Mouse (Mus musculus) limb, embryonic 12.5 days (tissue): ENCODE data around the gene Acss3. TPM values are rescaled to one million over a fixed set of nuclear protein-coding genes. Genes with fewer than 3 reads are reported as not detected.

Experiments used
- ATAC-seq: fragments of 200-750 bp; cut with Nextera tagmentation; 2 replicates; pipeline ENCODE4 v1.8.0; 2017; ENCODE audit warnings: low read depth, moderate TSS enrichment; ENCODE audit not compliant: insufficient number of reproducible peaks, insufficient read depth, low FRiP score, low TSS enrichment
- H3K27ac ChIP-seq: fragments of 300-500 bp; sonication (generic); 2 replicates; pipeline ENCODE4 v1.5.1; 2016; ENCODE audit warnings: mild to moderate bottlenecking, moderate library complexity
- H3K27me3 ChIP-seq: fragments of 300-500 bp; sonication (generic); 2 replicates; pipeline ENCODE4 v1.6.1; 2016; ENCODE audit warnings: mild to moderate bottlenecking, moderate library complexity
- H3K36me3 ChIP-seq: fragments of 300-500 bp; sonication (generic); 2 replicates; pipeline ENCODE4 v1.6.1; 2016; ENCODE audit warnings: mild to moderate bottlenecking, moderate library complexity
- H3K4me1 ChIP-seq: fragments of 300-500 bp; sonication (generic); replicated peaks from 2 replicates; pipeline ENCODE4 v1.6.1; 2016
- H3K4me2 ChIP-seq: fragments of 300-500 bp; sonication (generic); 2 replicates; pipeline ENCODE4 v1.6.1; 2016; ENCODE audit warnings: mild to moderate bottlenecking, moderate library complexity
- H3K4me3 ChIP-seq: fragments of 300-500 bp; sonication (generic); replicated peaks from 2 replicates; pipeline ENCODE4 v1.5.1; 2016; ENCODE audit warnings: mild to moderate bottlenecking
- H3K9ac ChIP-seq: fragments of 300-500 bp; sonication (generic); replicated peaks from 2 replicates; pipeline ENCODE4 v1.6.1; 2016; ENCODE audit warnings: mild to moderate bottlenecking, moderate library complexity
- H3K9me3 ChIP-seq: fragments of 300-500 bp; sonication (generic); 2 replicates; pipeline ENCODE4 v1.6.1; 2016; ENCODE audit warnings: mild to moderate bottlenecking, moderate library complexity
- WGBS: fragments of 180-500 bp; shearing (Covaris S2); methylation state at CpG from one replicate; pipeline ENCODE4 v1.1.7; 2016; 5-methylcytosine and 5-hydroxymethylcytosine counted together
- polyA plus RNA-seq: library from polyadenylated mRNA; unstranded; fragments of >200 nt; fragmentation: Nextera tagmentation; extraction: Ambion mirVana; gene quantifications from 2 replicates; pipeline ENCODE4 v1.2.1, GENCODE M21; 2016

Acss3 gene
- 3.3 and 3.8 TPM in 2 replicates for polyA plus RNA-seq

DNA sequence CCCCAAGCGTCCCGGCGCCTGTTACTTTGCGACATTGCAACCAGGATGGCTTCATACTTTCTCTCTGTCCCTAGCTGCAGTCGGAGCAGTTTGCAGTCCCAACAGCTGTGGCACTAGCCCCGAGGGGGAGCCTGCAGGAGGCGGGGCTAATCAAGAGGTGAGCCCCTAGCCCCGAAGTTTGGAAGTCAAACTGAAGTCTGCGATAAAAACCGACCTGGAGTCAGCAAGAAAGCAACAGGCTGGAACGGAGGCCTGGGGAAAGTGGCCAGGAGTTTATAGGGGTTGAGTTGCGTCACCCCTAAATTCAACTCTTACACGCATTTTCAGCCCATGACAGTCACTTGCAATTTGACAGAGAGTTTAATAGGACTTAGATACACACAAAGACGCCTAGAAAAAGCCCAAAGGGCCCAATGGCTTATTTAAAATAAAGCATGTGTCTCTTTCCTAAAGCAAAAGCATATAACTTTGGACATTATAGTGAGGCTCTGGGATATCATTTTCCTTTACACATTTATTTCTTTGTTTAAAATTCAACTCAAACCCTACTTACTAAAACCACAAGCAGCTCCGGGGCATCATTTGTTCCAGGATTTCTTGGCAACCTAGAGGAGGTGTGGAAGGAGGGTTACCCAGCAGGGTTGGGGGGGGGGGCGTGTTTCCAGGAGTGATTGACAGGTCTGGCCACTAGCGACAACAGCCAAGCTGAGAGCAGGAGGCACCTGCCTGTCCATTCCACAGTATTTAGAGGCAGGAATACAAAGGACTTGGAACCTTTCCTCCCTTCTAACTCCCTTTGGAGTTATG is at the start of gene Acss3:
Gene Acss3 (minus strand): TSS at position 140 of the 807 bp plus-strand sequence.
- peak within 1 kb of the TSS; percentile 66 for H3K9ac ChIP-seq
- peak within 1 kb of the TSS; percentile 56 for H3K4me3 ChIP-seq
- H3K9me3 ChIP-seq, result no peaks in the 10 kb centered on the region
- no peaks in the 10 kb centered on the region for H3K36me3 ChIP-seq
- H3K4me1 ChIP-seq, result peaks cover 16% of the 10 kb centered on the region
- H3K27ac ChIP-seq, result peak within 1 kb of the TSS; percentile 53; the same call in 1 of the 2 replicates
- peak within 1 kb of the TSS; percentile 71 for H3K4me2 ChIP-seq
- ATAC-seq, result peak; percentile 97
- 2% methylated on average over 17 of the region's 17 CpGs for WGBS
- H3K27me3 ChIP-seq, result no peaks in the 10 kb centered on the region

DNA sequence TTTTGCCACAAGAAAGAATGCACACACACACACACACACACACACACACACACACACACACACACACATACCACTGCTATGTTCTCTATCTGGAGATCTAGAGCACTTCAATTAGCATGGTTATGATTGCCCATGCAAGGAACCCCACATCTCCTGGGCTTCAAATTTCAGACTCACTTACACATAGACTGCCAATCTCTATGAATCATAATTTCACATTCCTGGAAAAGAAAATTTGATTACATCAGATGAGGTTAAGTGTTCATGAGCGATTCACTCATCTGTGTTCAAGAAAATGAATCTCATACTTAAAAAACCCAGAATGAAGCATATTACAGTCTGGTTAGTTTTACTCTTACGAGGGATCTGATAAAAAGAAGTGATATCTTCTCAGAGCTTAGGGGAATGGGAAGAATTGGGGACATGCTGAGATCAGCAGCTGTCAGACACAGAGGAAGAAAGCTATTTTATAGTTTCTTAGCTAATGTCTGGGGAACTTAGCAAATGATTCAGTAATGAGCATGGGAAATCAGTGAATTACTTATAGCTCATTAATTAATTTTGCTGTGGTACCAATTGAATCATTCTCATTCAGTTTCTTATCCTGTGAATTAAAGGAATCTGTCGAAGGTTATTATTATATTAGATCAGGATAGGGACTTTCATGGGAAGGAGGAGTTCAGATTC is 48.7 kb upstream of the Acss3 start:
- no peak overlapping the region for H3K4me2 ChIP-seq
- ATAC-seq, result no peak
- no peak overlapping the region for H3K4me3 ChIP-seq
- 86% methylated on average over 3 of the region's 3 CpGs for WGBS
- no peaks in the 10 kb centered on the region for H3K36me3 ChIP-seq
- no peaks in the 10 kb centered on the region for H3K27me3 ChIP-seq
- H3K4me1 ChIP-seq, result no peaks in the 10 kb centered on the region
- no peak overlapping the region for H3K9ac ChIP-seq
- H3K9me3 ChIP-seq, result no peaks in the 10 kb centered on the region
- H3K27ac ChIP-seq, result no peak overlapping the region

DNA sequence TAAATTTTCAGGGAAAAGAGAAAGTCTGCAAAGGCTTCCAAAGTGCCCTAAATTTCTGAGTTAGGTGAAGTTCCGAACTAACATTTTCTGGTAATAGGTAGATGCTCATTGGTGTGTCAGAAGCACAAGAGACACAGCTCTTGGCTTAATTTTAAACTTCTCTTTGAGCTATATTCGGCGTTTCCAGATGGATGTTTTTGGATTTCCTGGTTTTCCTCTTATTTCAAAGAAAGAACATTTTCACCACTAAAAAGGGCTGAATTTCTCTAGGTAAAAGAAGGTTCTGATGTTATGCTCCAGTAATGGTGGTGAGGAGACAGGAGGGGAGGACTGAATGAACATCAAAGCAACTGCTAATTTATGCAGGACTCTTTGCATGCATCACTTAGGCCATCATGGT is 43.0 kb upstream of the Acss3 start:
- WGBS, result 91% methylated on average over 3 of the region's 3 CpGs

DNA sequence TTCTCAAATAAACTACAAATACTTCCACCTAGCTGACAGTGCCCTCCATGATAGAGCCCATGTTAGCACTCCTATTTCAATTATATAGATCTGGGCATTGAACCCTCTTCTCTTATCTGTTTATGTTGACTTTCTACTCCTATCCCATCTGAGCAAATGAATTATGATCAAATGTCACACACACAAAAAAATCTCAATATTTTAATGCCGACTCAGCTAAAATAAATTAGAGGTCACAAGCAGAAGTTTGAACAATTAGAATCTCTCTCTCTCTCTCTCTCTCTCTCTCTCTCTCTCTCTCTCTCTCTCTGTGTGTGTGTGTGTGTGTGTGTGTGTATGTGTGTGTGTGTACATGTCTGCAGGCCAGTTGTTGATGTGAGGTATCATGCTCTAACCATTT is 25.3 kb upstream of the Acss3 start:
- no peak overlapping the region for H3K4me2 ChIP-seq
- H3K27me3 ChIP-seq, result no peaks in the 10 kb centered on the region
- WGBS, result 97% methylated on average over 1 of the region's 1 CpGs
- no peak overlapping the region for H3K27ac ChIP-seq
- H3K36me3 ChIP-seq, result no peaks in the 10 kb centered on the region
- no peaks in the 10 kb centered on the region for H3K4me1 ChIP-seq
- ATAC-seq, result no peak
- no peaks in the 10 kb centered on the region for H3K9me3 ChIP-seq
- no peak overlapping the region for H3K4me3 ChIP-seq
- no peak overlapping the region for H3K9ac ChIP-seq

More for the DNA sequence above, 43.0 kb upstream of the Acss3 start:
- H3K27ac ChIP-seq, result no peak overlapping the region
- H3K4me2 ChIP-seq, result no peak overlapping the region
- no peak overlapping the region for H3K4me3 ChIP-seq
- no peaks in the 10 kb centered on the region for H3K4me1 ChIP-seq
- no peak overlapping the region for H3K9ac ChIP-seq
- H3K27me3 ChIP-seq, result no peaks in the 10 kb centered on the region
- no peaks in the 10 kb centered on the region for H3K36me3 ChIP-seq
- H3K9me3 ChIP-seq, result no peaks in the 10 kb centered on the region
- ATAC-seq, result no peak

DNA sequence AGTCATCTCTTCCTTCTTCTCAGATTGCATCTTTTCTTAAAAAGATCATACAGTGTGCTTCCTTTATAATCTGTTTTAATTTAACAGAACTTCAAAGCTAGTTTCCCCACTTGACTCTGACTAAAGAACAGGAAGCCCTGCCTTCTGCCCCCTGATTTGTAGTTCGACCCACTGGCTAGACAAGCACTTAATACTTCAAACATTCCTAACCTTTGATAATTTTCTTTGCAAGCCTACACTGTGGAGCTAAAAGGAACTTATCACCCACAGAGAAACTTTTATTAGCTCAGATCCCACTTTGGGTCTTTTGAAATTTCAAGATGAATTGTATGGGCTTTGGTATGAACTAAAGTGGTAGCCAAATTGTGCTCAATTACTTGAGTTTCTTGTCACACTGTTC is 20.5 kb upstream of the Acss3 start:
- Histone ChIP-seq H3K27ac (no peak overlapping the region), H3K27me3 (no peaks in the 10 kb centered on the region), H3K4me1 (no peaks in the 10 kb centered on the region), H3K4me2 (no peak overlapping the region), H3K9me3 (no peaks in the 10 kb centered on the region), H3K4me3 (no peak overlapping the region), H3K9ac (no peak overlapping the region), H3K36me3 (no peaks in the 10 kb centered on the region)
- 49% methylated on average over 1 of the region's 1 CpGs for WGBS
- ATAC-seq, result no peak

DNA sequence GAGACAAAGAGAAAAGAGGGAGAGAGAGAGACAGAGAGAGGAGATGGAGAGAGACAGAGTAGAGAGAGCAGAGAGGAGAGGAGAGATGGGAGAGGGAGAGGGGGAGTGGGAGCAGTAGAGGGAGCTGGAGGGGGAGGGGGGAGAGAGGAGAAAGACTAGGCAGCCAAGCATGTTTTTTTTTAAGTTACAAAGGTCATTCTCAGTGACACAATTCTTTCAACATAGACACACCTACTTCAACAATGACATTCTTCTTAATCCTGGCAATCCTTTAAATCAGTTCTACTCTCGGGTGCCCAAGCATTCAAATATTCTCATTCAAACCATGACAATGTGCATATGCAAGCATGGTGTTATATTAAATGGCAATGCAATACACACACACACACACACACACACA is 19.4 kb upstream of the Acss3 start:
- WGBS, result 52% methylated on average over 1 of the region's 1 CpGs
- Histone ChIP-seq H3K27ac (no peak overlapping the region), H3K9ac (no peak overlapping the region), H3K4me1 (no peaks in the 10 kb centered on the region), H3K9me3 (no peaks in the 10 kb centered on the region), H3K4me2 (no peak overlapping the region), H3K4me3 (no peak overlapping the region), H3K36me3 (no peaks in the 10 kb centered on the region), H3K27me3 (no peaks in the 10 kb centered on the region)
- no peak for ATAC-seq

DNA sequence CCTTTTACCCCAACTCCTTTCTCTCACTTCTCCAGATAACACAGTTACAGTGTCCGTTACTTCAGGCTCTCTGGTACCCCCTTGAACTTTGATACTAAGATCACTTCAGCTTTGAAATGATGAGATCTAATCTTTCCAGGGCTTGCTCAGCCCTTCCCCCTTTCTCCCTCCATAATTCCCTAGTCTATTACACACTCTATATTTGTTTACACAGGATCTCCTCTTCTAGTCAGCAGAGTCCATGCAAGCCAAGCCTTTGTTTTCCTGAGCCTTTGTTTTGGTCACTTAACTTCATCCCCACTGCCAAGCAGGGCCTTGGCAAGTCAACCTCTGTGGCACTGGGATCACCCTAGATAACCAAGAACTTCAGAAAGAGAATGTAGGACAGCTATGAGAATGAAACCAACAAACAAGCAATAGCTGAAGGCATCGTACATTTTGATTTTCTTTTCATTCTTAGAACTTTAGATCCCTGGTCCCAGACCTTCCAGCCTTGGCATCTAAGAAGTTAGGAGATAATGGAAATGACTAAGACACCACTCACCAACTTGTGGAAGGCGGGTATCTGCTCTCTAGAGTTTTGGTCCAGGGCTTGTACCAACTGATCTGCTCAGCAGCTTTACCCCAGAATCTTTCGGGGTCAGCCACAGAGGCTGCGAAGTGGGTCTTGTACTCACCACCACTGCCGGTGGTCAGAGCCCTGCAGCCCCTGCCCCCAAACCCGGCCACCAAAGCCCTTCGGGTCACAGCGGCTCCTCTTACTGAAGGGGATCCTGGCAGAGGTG is 532 bp downstream of the Acss3 start:
- Histone ChIP-seq H3K9ac (peak overlapping the region; percentile 66), H3K27me3 (no peaks in the 10 kb centered on the region), H3K9me3 (no peaks in the 10 kb centered on the region), H3K4me3 (peak overlapping the region; percentile 56), H3K36me3 (no peaks in the 10 kb centered on the region), H3K27ac (peak overlapping the region; percentile 53; the same call in 1 of the 2 replicates), H3K4me2 (peak overlapping the region; percentile 71), H3K4me1 (peaks cover 16% of the 10 kb centered on the region)
- no peak; the same call in 1 of the 2 replicates for ATAC-seq
- WGBS, result 11% methylated on average over 9 of the region's 9 CpGs

DNA sequence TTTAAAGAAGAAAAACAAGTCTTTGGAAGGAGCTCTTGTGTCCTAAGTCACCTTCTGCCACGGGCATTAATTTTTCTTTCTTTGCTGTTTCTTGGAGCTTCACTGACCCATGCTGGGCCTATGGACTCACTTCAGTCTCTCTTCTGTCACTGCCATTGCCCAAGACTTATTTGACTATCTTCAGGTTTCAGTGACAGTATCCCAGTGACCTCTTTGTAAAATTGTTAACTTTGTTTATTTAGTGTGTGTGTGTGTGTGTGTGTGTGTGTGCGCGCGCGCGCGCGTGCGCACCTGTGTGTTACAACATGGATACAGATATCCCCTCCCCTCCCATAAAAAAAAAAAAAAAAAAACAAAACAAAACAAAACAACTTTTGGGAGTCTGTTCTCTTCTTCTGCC is 2.2 kb downstream of the Acss3 start:
- H3K9me3 ChIP-seq, result no peaks in the 10 kb centered on the region
- H3K27ac ChIP-seq, result no peak overlapping the region
- no peaks in the 10 kb centered on the region for H3K27me3 ChIP-seq
- 95% methylated on average over 9 of the region's 9 CpGs for WGBS
- H3K9ac ChIP-seq, result no peak overlapping the region
- no peak overlapping the region for H3K4me3 ChIP-seq
- peaks cover 16% of the 10 kb centered on the region for H3K4me1 ChIP-seq
- no peaks in the 10 kb centered on the region for H3K36me3 ChIP-seq
- no peak overlapping the region for H3K4me2 ChIP-seq
- no peak for ATAC-seq

DNA sequence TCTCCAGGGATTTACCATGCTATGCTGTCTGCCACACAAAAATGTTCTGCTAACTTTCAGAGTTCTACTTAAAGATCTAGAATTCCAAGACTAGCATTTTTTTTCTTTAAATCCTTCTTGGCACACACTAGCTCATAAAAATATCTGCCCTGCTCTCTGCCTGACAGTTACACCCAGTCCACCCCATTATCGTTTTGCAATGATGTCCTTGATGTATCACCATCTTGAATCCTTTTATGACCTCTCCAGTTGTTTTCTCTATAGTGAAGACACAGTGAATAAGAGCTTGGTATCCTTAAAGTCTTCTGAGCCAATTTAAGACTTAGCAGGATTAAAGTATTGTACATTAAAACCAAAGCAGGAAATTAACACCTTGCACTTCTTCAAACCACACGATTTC is 4.3 kb downstream of the Acss3 start:
- Histone ChIP-seq H3K27me3 (no peaks in the 10 kb centered on the region), H3K36me3 (no peaks in the 10 kb centered on the region), H3K4me2 (no peak overlapping the region), H3K4me3 (no peak overlapping the region), H3K4me1 (peaks cover 14% of the 10 kb centered on the region), H3K9ac (no peak overlapping the region), H3K27ac (no peak overlapping the region), H3K9me3 (no peaks in the 10 kb centered on the region)
- WGBS, result 86% methylated on average over 2 of the region's 2 CpGs
- no peak for ATAC-seq

DNA sequence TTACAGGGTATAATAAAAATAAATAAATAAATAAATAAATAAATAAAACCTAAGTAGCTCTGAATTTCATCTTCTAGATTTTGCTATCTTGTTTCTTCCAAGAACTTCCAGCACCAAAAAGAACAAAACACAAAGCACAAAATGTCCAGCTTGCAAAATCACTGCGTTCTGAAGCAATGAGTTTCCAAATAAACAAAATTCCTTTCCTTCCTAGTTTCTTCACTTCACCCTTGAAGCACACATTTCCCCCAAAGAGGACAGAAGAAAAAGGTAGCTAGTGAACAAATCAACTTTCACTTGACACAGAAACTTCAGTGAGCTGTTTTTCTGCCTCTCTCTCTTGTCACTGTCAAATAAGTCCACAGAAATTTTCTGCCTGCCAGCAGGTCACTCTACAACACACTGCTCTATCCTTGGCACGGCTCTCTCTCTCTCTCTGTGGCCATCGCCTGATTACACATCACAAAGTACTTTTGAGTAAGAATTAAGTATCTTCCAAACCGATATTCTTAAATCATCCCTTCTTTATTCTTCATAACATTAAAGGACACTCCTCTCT is 6.7 kb downstream of the Acss3 start:
- Histone ChIP-seq H3K9ac (no peak overlapping the region), H3K4me2 (no peak overlapping the region), H3K4me1 (no peaks in the 10 kb centered on the region), H3K4me3 (no peak overlapping the region), H3K27me3 (no peaks in the 10 kb centered on the region), H3K27ac (no peak overlapping the region), H3K36me3 (no peaks in the 10 kb centered on the region), H3K9me3 (no peaks in the 10 kb centered on the region)
- WGBS, result 74% methylated on average over 4 of the region's 4 CpGs
- ATAC-seq, result no peak
